Mouse (Mus musculus) spleen, adult 2 months (tissue): ENCODE measurements around the gene Cramp1l. TPM values are rescaled to one million over a fixed set of nuclear protein-coding genes. Genes with fewer than 3 reads are reported as not detected.

ENCODE experiments used
- DNase-seq, 2 experiments: peaks; one replicate each; pipeline versions ENCODE4 v3.0.0 to v3.0.0-alpha.2; 2012 to 2021; ENCODE audit warnings: low spot score in 2 of 2, low read depth in 1 of 2
- H3K27ac ChIP-seq: fragments of 200-500 bp; 2 replicates; pipeline ENCODE4 v1.5.1; 2012; ENCODE audit warnings: low read length, inconsistent platforms; ENCODE audit not compliant: insufficient read depth
- H3K27me3 ChIP-seq: fragments of 200-500 bp; 2 replicates; pipeline ENCODE4 v1.6.1; 2012; ENCODE audit warnings: mild to moderate bottlenecking, moderate library complexity, low read length, inconsistent platforms; ENCODE audit not compliant: control insufficient read depth, insufficient read depth
- H3K36me3 ChIP-seq: fragments of 200-500 bp; 2 replicates; pipeline ENCODE4 v1.6.1; 2012; ENCODE audit warnings: mild to moderate bottlenecking, low read length, inconsistent platforms; ENCODE audit not compliant: control insufficient read depth, insufficient read depth
- H3K4me1 ChIP-seq: fragments of 200-500 bp; 2 replicates; pipeline ENCODE4 v1.6.1; 2011; ENCODE audit warnings: inconsistent platforms; ENCODE audit not compliant: control insufficient read depth, insufficient read depth, insufficient read length
- H3K4me3 ChIP-seq: fragments of 200-500 bp; 2 replicates; pipeline ENCODE4 v1.5.1; 2011; ENCODE audit warnings: mild to moderate bottlenecking, inconsistent platforms; ENCODE audit not compliant: insufficient read depth, insufficient read length; ENCODE audit errors: extremely low read depth
- CTCF ChIP-seq: fragments of 200-500 bp; IDR thresholded peaks from 2 replicates; pipeline ENCODE4 v1.5.1; 2011; ENCODE audit warnings: mild to moderate bottlenecking, inconsistent platforms; ENCODE audit not compliant: insufficient read depth, insufficient read length, insufficient replicate concordance; ENCODE audit errors: extremely low read depth
- POLR2A ChIP-seq: fragments of 200-500 bp; IDR thresholded peaks from 2 replicates; pipeline ENCODE4 v1.6.1; 2011; ENCODE audit warnings: low read depth, low read length, inconsistent platforms
- WGBS: fragments of 180-500 bp; shearing (Covaris S2); methylation state at CpG from one replicate; pipeline ENCODE4 v1.1.7; 2018; 5-methylcytosine and 5-hydroxymethylcytosine counted together
- polyA plus RNA-seq: library from polyadenylated mRNA; depleted of rRNA; stranded (reverse); fragments of >200 nt; gene quantifications from 2 replicates; pipeline ENCODE4 v1.2.3, GENCODE M21; 2012

Gene Cramp1l
- polyA plus RNA-seq, 1 experiment = 12.6 TPM

DNA sequence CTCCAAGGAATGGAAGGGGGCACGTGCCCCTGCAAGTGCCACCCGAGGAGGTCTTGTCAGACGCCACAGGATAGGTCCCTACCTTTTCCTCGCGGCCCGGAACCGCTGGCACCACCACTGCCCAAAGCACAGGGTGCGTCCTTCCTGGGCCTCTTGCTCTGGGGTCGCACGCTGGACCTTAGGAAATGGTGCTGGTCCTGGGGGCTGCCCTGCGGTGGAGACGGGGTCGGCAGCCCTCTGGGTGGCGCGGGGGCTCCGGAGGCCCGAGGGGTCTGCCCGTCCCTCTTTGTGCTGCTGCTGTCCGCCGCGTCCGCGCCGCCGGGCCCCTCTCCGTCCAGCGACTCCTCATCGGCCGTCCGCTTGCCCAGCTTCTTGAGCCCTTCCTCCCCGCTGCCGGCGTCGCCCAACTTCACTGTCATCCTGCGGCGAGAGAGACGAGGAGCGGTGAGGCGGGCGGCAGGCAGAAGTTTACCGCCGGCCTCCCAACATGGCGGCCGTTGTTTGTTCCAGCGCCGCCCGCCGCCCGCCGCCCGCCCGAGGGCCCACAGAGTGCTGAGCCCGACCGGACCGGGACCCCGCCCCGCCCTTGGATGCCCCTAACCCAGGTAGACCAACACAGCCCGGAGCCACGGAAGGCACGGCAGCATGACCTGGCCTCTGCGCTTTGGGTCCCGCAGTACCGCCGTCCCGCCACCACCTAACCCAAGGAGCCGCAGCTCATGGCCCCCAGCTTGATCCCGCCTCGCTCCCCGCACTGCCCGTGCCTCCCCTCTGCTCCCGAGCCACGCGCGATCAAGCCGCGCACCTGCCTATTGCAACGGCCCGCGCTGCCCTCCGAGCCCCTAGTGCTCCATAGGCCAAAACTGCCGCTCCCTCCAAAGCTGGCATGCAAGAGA is 1.7 kb downstream of the Cramp1l start:
- Histone ChIP-seq H3K27me3 (no peaks in the 10 kb centered on the region), H3K36me3 (peaks cover 11% of the 10 kb centered on the region), H3K27ac (peak overlapping the region; percentile 75), H3K4me3 (peak overlapping the region; percentile 90), H3K4me1 (peaks cover 7% of the 10 kb centered on the region)
- WGBS = 1% methylated on average over 81 of the region's 81 CpGs
- DNase-seq = peak in 1 of 2 experiments; percentile 10
- no peak for TF ChIP-seq CTCF
- TF ChIP-seq POLR2A = no peak

DNA sequence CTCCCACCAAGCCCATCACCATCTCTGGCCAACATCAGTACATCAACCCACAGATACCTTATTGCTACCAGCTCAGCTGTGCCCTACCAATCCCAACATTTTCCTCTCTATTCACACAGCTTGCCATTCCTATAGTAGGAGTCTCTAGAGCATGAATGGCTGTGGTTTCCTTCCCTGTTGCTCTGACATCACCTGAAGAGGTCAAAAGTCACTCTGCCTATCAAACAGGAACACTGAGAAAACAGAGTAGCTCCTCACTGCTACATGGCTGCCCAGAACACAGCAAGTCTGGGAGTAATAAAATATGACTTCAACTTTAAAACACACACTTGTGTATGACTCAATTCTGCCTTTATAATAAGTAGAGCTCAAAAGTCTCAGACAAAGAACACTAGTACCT is 8.1 kb downstream of the Cramp1l start:
- TF ChIP-seq POLR2A (no peak), CTCF (no peak)
- H3K4me1 ChIP-seq = no peaks in the 10 kb centered on the region
- DNase-seq = no peak
- H3K4me3 ChIP-seq = no peak overlapping the region
- H3K27ac ChIP-seq = no peak overlapping the region
- H3K27me3 ChIP-seq = no peaks in the 10 kb centered on the region
- peaks cover 14% of the 10 kb centered on the region for H3K36me3 ChIP-seq

DNA sequence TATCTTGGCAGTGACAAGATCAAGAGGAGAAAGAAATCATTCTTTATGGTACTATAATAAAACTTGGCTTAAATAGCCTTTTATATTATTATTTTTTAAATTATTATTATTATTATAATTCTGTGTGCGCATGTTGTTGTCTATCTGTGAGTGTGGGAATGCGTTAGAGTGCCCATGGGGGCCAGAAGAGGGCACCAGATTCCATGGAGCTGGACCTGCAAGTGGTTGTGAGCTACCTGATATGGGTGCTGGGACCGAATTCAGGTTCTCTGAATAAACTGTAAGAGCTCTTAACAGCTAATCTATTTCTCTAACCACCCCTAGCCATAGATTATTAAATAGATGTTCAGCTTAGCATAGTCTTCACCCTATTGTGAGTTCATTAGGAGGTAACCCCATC is 10.5 kb downstream of the Cramp1l start:
- no peaks in the 10 kb centered on the region for H3K27me3 ChIP-seq
- peaks cover 9% of the 10 kb centered on the region for H3K36me3 ChIP-seq
- WGBS = 97% methylated on average over 3 of the region's 3 CpGs
- no peak for DNase-seq
- no peaks in the 10 kb centered on the region for H3K4me1 ChIP-seq
- H3K27ac ChIP-seq = no peak overlapping the region
- H3K4me3 ChIP-seq = no peak overlapping the region
- TF ChIP-seq POLR2A = no peak
- TF ChIP-seq CTCF = no peak

DNA sequence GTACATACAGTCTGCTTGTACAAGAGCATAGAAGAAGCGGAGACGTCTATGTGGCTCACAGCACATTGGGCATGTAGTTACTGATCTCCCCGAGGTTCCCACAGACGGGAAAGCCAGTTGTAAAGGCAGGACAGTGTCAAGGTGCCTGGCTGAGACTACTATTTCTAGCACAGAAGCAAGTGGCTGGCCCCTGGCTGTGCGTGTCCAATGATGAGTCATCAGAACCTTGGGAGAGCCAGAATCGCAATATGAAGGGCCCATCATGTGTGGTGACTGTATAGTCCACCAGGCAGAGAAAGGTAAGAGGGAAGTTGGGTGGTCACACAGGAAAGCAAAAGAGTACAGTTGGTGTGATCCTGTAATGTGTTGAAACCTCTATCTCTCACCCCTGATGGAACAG is 20.9 kb downstream of the Cramp1l start:
- H3K4me1 ChIP-seq = no peaks in the 10 kb centered on the region
- TF ChIP-seq POLR2A (no peak), CTCF (no peak)
- H3K27ac ChIP-seq = no peak overlapping the region
- no peaks in the 10 kb centered on the region for H3K27me3 ChIP-seq
- no peak overlapping the region for H3K4me3 ChIP-seq
- WGBS = 95% methylated on average over 6 of the region's 6 CpGs
- DNase-seq = no peak
- peaks cover 40% of the 10 kb centered on the region for H3K36me3 ChIP-seq

DNA sequence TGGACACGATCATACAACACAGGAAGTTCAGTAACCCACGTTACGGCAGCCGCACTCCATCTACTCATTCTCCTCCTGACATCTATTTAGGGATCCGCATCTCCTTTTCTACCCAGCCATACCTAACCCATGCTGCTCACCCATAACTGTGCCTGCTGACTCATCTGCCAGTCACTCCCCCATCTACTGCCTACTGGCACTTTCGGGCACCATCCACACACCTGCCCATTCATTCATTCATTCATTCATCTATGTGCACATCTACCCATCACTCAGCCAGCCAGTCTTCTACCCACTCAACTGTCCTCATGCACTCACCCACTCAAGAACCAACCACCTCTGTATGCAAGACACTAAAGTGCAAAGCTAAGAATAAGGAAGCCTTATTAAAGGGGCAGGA is 28.4 kb downstream of the Cramp1l start:
- Histone ChIP-seq H3K36me3 (peaks cover 49% of the 10 kb centered on the region), H3K27ac (no peak overlapping the region), H3K4me1 (no peaks in the 10 kb centered on the region), H3K4me3 (no peak overlapping the region), H3K27me3 (no peaks in the 10 kb centered on the region)
- 97% methylated on average over 6 of the region's 6 CpGs for WGBS
- TF ChIP-seq POLR2A = no peak
- no peak for TF ChIP-seq CTCF
- DNase-seq = no peak

DNA sequence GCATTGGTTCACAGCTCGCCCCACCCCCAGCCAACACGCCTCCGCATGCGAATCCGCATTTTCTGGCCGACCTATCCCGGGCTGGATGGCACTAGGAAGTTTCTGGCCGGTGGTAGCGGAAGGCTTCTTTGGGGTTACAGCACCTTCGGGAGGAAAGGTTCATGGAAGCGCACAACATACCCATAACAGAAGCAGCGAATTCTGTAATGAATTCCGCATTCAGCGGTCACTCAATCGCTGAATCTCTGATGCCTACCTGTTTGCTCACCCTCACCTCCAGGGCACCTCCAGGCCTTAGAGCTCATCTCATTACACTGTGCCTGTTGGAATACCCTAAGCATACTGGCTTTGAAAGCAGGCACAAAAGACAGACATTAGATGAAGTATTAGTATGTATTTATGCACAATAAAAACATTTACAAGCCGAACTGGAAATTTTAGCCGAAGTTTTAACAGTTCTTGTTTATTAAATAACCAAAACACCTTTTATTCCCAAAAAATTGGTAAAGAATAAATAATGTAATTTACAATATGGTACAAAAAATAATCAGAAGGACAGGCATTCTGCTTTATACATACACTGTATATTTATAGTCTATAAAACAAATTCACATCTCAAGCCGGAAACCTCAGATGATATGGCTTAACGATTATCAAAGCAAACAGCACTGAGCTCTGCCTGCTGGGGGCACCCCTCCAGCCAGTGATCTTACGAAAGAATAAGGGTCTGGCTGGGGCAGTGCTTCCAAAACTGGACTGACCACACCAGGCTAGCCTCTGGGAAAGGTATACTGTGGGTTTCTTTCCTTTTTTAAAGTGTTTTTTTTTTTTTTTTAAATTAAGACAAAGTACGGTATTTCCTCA is 54.5 kb downstream of the Cramp1l start:
- no peaks in the 10 kb centered on the region; the same call in 1 of the 2 replicates for H3K4me1 ChIP-seq
- DNase-seq = no peak
- peak overlapping the region; percentile 85 for H3K4me3 ChIP-seq
- peak overlapping the region; percentile 46 for H3K27ac ChIP-seq
- WGBS = 11% methylated on average over 21 of the region's 21 CpGs
- H3K36me3 ChIP-seq = peaks cover 15% of the 10 kb centered on the region
- no peak for TF ChIP-seq POLR2A
- TF ChIP-seq CTCF = no peak
- no peaks in the 10 kb centered on the region for H3K27me3 ChIP-seq
